Mouse (Mus musculus): Measurements from ENCODE around the gene Ccdc158. TPM values are rescaled to one million over a fixed set of nuclear protein-coding genes. Genes with fewer than 3 reads are reported as not detected.

Gene Ccdc158
- polyA plus RNA-seq, 1 experiment from 2014 or later = 0.64 TPM

DNA sequence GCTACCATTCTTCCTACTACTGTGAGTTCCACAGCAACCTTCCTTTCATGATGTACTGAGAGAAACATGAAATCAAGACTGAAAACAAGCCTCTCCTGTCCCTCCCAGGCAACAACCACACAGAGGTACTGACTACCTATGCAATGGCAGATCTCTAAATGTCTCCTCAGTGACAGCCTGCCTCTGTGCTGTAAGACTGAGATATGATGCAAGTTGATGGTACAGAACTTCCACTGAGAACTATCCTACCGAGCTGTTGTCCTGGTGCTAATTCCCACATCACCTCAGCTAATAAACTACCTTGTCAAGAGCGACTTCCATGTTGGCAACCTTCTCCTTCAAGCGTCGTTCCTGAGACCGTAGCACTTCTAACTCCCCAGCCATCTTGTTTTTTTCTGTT lies 39.2 kb downstream of the Ccdc158 start:
- 87% methylated on average over 5 of the region's 5 CpGs for WGBS
- no peak for ATAC-seq (replicated peaks; ENCODE audit: insufficient number of reproducible peaks, insufficient read depth, low FRiP score, low read depth)

DNA sequence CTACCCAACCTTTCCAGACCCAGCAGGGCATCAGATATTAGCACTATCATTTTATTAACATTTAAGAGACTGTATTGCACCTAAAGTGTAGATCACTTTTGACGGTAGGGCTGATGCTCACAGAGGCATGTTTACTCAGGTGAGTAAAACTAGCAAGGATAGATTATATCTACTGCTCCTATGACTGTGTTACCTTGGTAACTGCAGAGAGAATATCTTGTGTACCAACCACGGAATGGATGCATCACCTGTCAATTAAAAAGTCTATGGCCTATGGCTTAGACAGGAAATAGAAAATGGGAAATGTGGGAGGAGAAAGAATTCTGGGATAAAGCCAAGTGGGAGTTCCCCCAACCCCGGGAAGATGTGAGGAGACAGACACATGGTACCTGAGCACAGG lies 40.2 kb downstream of the Ccdc158 start:
- no peak overlapping the region for H3K4me3 ChIP-seq
- H3K4me2 ChIP-seq = no peak overlapping the region
- no peak for ATAC-seq (replicated peaks; ENCODE audit: insufficient number of reproducible peaks, insufficient read depth, low FRiP score, low read depth)
- no peaks in the 10 kb centered on the region for H3K36me3 ChIP-seq
- no peaks in the 10 kb centered on the region for H3K9me3 ChIP-seq (replicated peaks)
- no peak overlapping the region for H3K27ac ChIP-seq
- H3K4me1 ChIP-seq (replicated peaks) = no peaks in the 10 kb centered on the region
- no peak overlapping the region for H3K9ac ChIP-seq
- no peaks in the 10 kb centered on the region for H3K27me3 ChIP-seq
- WGBS = 73% methylated on average over 3 of the region's 3 CpGs

More for the DNA sequence above, 39.2 kb downstream of the Ccdc158 start:
- no peaks in the 10 kb centered on the region for H3K9me3 ChIP-seq (replicated peaks)
- no peaks in the 10 kb centered on the region for H3K36me3 ChIP-seq
- H3K27me3 ChIP-seq = no peaks in the 10 kb centered on the region
- no peak overlapping the region for H3K4me2 ChIP-seq
- H3K4me1 ChIP-seq (replicated peaks) = no peaks in the 10 kb centered on the region
- H3K27ac ChIP-seq = no peak overlapping the region
- no peak overlapping the region for H3K9ac ChIP-seq
- no peak overlapping the region for H3K4me3 ChIP-seq

DNA sequence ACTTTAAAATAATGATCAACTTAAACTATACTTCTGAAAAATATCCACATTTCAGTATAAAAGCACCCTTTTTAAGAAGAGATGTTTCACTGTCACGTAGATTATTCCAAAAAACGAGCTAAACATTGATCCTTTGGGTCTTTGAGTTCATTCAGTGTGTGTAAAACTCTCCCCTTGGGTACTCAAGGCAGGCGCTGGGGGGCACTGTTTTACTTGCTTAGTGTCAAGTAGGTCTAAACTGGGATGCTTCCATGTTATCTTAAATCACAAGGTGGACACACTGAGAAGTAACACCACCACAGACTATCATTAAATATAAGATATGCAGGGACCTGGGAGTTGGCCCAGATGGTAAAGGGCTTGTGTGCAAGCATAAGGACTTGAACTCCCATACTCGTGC lies 41.5 kb downstream of the Ccdc158 start:
- H3K27me3 ChIP-seq = no peaks in the 10 kb centered on the region
- H3K4me1 ChIP-seq (replicated peaks) = peaks cover 4% of the 10 kb centered on the region
- 61% methylated on average over 4 of the region's 4 CpGs for WGBS
- no peak overlapping the region for H3K27ac ChIP-seq
- H3K9ac ChIP-seq = no peak overlapping the region
- no peaks in the 10 kb centered on the region for H3K36me3 ChIP-seq
- H3K4me2 ChIP-seq = no peak overlapping the region
- H3K4me3 ChIP-seq = no peak overlapping the region
- ATAC-seq (replicated peaks; ENCODE audit: insufficient number of reproducible peaks, insufficient read depth, low FRiP score, low read depth) = no peak
- H3K9me3 ChIP-seq (replicated peaks) = no peaks in the 10 kb centered on the region

DNA sequence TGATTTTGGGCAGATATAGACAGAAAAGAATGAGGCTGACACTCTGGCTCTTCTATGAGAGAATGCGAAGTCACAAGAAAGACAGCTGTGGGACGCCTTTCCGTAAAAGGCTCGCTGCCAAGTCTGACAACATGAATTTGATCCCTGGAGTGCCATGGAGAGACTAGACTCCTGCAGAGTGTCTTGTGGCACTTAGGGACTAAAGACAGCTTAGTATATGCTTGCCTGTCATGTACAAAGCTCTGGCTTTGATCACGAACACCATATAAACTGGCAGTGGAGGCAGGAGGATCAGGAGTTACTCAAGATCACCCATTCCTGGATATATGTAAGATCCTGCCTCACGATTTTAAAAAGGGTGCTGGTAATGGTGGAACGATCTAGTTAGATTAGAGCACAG lies 47.2 kb downstream of the Ccdc158 start:
- Histone ChIP-seq H3K4me3 (no peak overlapping the region), H3K4me2 (no peak overlapping the region)
- peak; percentile 87 for ATAC-seq (replicated peaks; ENCODE audit: insufficient number of reproducible peaks, insufficient read depth, low FRiP score, low read depth)

DNA sequence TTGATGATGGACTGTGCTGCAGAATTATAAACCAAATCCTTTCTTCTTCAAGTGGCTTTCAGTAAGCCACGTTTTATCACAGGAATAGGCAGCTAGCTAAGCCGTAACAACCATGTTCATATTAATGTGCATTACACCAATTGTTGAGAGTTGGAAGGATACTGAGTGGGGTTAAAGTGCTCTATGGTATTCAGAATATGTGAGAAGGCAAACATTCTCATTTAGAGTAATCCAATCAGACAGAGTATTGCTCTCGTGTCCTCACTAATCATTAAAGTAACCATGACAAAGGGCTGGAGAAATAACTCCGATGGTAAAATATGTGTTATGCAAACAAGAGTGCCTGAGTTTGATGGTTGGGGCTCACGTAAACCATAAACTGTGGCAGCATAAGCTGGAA lies 53.2 kb downstream of the Ccdc158 start:
- Histone ChIP-seq H3K4me2 (no peak overlapping the region), H3K36me3 (no peaks in the 10 kb centered on the region), H3K9me3 (replicated peaks) (no peaks in the 10 kb centered on the region), H3K27ac (no peak overlapping the region), H3K4me3 (no peak overlapping the region), H3K27me3 (no peaks in the 10 kb centered on the region), H3K4me1 (replicated peaks) (no peaks in the 10 kb centered on the region), H3K9ac (no peak overlapping the region)
- 79% methylated on average over 5 of the region's 5 CpGs for WGBS
- ATAC-seq (replicated peaks; ENCODE audit: insufficient number of reproducible peaks, insufficient read depth, low FRiP score, low read depth) = no peak

More for the DNA sequence above, 47.2 kb downstream of the Ccdc158 start:
- Histone ChIP-seq H3K9me3 (replicated peaks) (no peaks in the 10 kb centered on the region), H3K27ac (peak overlapping the region; percentile 80), H3K4me1 (replicated peaks) (peaks cover 12% of the 10 kb centered on the region), H3K9ac (no peak overlapping the region), H3K36me3 (no peaks in the 10 kb centered on the region), H3K27me3 (no peaks in the 10 kb centered on the region)
- 25% methylated on average over 7 of the region's 7 CpGs for whole genome bisulfite sequencing

DNA sequence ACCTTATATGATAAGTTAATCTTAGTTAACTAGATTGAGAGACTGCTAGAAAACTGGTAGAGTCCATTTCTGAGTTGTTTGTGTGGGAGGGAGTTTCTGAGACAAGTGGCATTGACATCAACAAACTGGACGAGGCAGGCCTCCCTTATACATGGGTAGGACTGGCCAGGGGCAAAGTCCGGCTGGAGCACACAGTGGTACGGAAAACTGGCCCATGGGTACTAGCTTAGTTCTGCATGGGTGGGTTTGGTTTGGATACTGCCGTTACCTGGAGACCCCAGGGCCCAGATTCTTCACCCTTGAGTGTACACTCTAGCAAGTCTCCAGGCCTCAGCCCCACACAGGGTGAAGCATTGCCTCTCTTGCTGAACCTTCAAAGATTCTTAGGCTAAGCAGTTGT lies 62.3 kb downstream of the Ccdc158 start:
- no peak overlapping the region for H3K27ac ChIP-seq
- H3K36me3 ChIP-seq = no peaks in the 10 kb centered on the region
- ATAC-seq (replicated peaks; ENCODE audit: insufficient number of reproducible peaks, insufficient read depth, low FRiP score, low read depth) = no peak
- no peak overlapping the region for H3K9ac ChIP-seq
- WGBS = 88% methylated on average over 4 of the region's 4 CpGs
- H3K9me3 ChIP-seq (replicated peaks) = no peaks in the 10 kb centered on the region
- no peaks in the 10 kb centered on the region for H3K4me1 ChIP-seq (replicated peaks)
- no peak overlapping the region for H3K4me3 ChIP-seq
- H3K27me3 ChIP-seq = no peaks in the 10 kb centered on the region
- H3K4me2 ChIP-seq = no peak overlapping the region

DNA sequence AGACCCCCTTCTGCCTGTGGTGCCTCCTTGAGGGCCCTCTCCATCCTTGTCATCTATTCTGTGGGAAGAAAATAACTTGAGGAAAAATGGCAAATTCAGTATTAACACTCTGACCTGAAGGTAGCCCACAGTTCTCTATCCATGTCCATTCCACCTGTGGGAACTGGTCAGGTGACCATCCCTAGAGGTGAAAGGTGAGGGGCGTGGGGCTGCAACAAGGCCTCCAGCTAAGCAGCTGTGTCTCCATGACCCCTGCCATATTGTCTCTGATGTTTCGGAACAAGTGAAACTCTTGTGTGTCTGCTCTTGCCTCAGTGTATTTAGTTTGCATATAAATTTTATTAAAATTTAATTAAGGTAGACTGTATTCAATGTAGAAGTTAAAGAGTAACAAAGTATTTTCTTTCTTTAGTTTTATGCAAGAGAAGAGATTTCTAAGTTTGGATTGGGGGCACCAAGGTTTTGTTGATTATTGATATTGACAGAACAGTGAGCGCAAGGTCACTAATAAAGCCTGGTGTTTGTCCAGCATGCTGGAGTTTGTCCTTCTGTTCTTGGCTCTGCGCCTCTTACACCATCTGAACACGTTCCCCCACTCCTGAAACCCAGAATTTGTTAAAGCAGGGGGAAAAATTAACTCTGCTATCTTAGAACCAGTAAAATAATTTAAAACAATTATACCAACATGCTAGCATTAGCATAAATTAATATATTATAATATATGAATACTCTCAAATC lies 67.4 kb downstream of the Ccdc158 start:
- Histone ChIP-seq H3K27ac (no peak overlapping the region), H3K4me3 (no peak overlapping the region), H3K27me3 (no peaks in the 10 kb centered on the region), H3K9me3 (replicated peaks) (no peaks in the 10 kb centered on the region), H3K4me2 (no peak overlapping the region), H3K4me1 (replicated peaks) (peaks cover 15% of the 10 kb centered on the region), H3K9ac (no peak overlapping the region), H3K36me3 (peaks cover 13% of the 10 kb centered on the region; the same call in 1 of the 2 replicates)
- ATAC-seq (replicated peaks; ENCODE audit: insufficient number of reproducible peaks, insufficient read depth, low FRiP score, low read depth) = no peak
- WGBS = 85% methylated on average over 5 of the region's 5 CpGs

DNA sequence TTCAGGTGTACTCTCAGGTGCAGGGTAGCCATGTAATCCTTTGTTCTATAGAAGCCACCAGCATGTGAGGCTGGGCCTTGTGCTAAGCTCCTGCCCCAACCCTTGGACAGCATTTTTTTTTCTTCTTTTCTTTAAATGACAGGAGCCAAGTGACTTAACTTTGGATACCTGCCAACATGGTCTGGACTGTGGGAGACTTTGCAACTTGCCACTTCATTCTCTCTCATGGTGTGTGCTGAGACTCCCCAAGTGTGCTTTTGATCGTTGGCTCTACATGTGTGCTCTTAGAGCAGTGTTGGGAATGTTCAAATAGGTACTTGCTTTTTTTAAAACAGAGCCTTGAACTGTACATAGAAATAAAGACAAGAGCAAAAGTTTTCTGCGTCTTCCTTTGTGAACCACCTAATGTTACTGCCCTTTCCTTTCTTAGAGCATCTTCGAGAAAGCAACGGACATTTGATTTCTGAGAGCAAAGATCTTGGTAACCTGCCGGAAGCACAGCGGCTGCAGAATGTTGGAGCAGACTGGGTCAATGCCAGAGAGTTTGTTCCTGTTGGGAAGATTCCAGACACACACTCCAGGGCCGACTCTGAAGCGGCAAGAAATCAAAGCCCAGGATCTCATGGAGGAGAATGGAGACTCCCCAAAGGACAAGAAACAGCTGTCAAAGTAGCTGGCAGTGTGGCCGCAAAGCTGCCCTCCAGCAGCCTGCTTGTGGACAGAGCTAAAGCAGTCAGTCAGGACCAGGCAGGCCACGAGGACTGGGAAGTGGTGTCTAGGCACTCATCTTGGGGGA lies 70.4 kb downstream of the Ccdc158 start:
- H3K27ac ChIP-seq = peak overlapping the region; percentile 87
- no peaks in the 10 kb centered on the region for H3K9me3 ChIP-seq (replicated peaks)
- 38% methylated on average over 10 of the region's 10 CpGs for WGBS
- peak overlapping the region; percentile 79 for H3K4me3 ChIP-seq
- no peak overlapping the region for H3K9ac ChIP-seq
- peak overlapping the region; percentile 82 for H3K4me2 ChIP-seq
- H3K36me3 ChIP-seq = peaks cover 13% of the 10 kb centered on the region; the same call in 1 of the 2 replicates
- ATAC-seq (replicated peaks; ENCODE audit: insufficient number of reproducible peaks, insufficient read depth, low FRiP score, low read depth) = no peak
- peaks cover 8% of the 10 kb centered on the region; the same call in 1 of the 2 replicates for H3K27me3 ChIP-seq
- H3K4me1 ChIP-seq (replicated peaks) = peaks cover 15% of the 10 kb centered on the region

DNA sequence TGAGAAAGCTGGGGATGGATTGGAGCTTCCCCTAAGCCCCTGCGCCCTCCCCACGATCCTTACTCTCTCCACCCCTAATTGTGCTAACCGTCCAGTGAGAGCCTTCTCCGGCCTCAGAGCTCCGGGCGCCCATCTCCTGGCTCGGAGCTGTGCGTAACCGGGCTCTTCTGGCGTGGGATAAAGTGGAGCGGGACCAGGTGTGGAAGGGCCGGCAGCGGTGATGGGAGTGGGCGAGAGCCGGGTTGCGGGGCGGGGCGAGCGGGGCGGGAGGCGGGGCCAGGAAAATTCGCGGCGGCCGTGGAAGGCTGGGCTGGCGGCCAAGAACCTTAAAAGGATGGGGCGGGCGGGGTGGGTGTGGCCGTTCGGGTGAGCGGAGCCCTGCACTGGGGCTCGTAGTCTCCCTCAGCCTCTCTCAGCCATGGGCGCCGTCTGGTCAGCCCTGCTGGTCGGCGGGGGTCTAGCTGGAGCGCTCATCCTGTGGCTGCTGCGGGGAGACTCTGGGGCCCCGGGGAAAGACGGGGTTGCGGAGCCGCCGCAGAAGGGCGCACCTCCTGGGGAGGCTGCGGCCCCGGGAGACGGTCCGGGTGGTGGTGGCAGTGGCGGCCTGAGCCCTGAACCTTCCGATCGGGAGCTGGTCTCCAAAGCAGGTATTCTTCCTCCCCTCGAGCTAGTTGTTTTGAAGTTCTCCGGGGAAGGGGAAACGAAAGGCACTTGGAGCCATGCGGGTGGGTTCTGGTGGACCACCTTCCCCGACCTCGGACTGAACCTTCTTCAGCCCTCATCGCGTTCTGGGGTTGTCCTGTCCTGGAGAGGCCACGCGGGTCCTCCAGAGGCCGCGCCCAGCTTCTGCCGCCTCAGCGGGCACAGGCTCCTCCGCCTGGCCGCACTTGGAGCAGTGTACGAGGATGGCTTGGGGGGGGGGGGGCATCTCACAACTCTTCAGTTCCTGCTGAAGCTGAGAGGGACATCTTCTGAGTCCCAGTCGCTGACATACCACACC lies 72.1 kb downstream of the Ccdc158 start, which contains the start of gene Stbd1:
Gene Stbd1, plus strand, starts transcription at position 351 of the 1,000 bp plus-strand sequence.
- H3K4me2 ChIP-seq = peak within 1 kb of the TSS; percentile 82
- H3K4me3 ChIP-seq = peak within 1 kb of the TSS; percentile 79
- H3K9me3 ChIP-seq (replicated peaks) = no peaks in the 10 kb centered on the region
- H3K27ac ChIP-seq = peak within 1 kb of the TSS; percentile 87
- peak; percentile 93 for ATAC-seq (replicated peaks; ENCODE audit: insufficient number of reproducible peaks, insufficient read depth, low FRiP score, low read depth)
- H3K9ac ChIP-seq = peak within 1 kb of the TSS; percentile 87
- peaks cover 13% of the 10 kb centered on the region; the same call in 1 of the 2 replicates for H3K36me3 ChIP-seq
- under 1% methylated on average over 66 of the region's 69 CpGs for WGBS
- H3K27me3 ChIP-seq = peaks cover 8% of the 10 kb centered on the region; the same call in 1 of the 2 replicates
- peaks cover 15% of the 10 kb centered on the region for H3K4me1 ChIP-seq (replicated peaks)

DNA sequence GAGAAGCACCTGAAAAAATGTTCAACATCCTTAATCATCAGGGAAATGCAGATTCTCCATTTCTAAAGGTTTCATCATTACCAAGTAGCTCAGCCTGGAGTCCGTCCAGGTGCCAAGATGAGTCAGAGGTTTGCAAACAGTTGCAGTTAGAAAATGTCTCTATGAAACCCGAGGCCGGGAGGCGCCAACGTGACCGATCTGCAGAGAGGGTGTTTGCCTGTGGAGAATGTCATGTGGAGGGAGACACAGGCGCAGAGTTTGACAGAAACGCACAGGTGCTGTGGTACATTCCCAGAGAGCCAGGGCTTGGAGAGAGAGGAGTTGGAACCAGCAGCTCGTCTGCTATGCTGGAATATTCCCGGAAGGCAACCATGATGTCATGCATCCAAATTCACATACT lies 76.0 kb downstream of the Ccdc158 start:
- Histone ChIP-seq H3K4me1 (replicated peaks) (peaks cover 1% of the 10 kb centered on the region; the same call in 1 of the 2 replicates), H3K27me3 (peaks cover 8% of the 10 kb centered on the region; the same call in 1 of the 2 replicates), H3K4me2 (no peak overlapping the region), H3K27ac (no peak overlapping the region), H3K9ac (no peak overlapping the region), H3K9me3 (replicated peaks) (no peaks in the 10 kb centered on the region), H3K36me3 (no peaks in the 10 kb centered on the region), H3K4me3 (no peak overlapping the region)
- WGBS = 66% methylated on average over 10 of the region's 10 CpGs
- ATAC-seq (replicated peaks; ENCODE audit: insufficient number of reproducible peaks, insufficient read depth, low FRiP score, low read depth) = no peak

All from heart, embryonic 15.5 days (tissue).